Mouse (Mus musculus): ENCODE results near the gene Poldip3. TPM values are rescaled to one million over a fixed set of nuclear protein-coding genes. Genes with fewer than 3 reads are reported as not detected.

The Poldip3 gene
- polyA plus RNA-seq, 1 experiment from 2014 or later, result 56.3 TPM

DNA sequence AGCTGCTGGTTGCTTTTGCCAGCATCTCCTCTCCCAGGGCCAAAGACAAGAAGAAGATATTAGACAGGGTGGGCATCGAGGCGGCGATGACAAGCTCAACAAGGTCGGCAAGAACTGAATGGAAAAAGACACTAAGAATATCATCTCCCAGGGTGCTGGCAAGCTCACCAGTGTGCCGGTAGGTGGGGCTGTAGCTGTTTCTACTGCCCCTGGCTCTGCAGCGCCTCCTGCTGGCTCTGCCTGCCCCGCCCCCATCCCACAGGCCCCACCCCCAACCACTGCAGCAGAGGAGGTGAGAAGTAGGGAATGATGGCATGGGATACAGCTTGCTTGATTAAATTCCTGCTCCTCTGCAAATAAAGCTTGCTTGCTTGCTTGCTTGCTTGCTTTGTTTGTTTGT lies 63.3 kb downstream of the Poldip3 start:
- H3K9ac ChIP-seq (ENCODE audit: low read length), result no peak overlapping the region
- H3K27ac ChIP-seq (replicated peaks), result no peak overlapping the region
- H3K9me3 ChIP-seq (ENCODE audit: control insufficient read depth, low read length), result no peaks in the 10 kb centered on the region
- ATAC-seq (ENCODE audit: low FRiP score, low TSS enrichment), result no peak
- TF ChIP-seq EP300 (optimal IDR thresholded peaks at IDR 0.05) (no peak), CTCF (IDR thresholded peaks at IDR 0.05; ENCODE audit: low read depth) (peak; percentile 81)
- no peak overlapping the region for H3K4me3 ChIP-seq (ENCODE audit: low read depth, low read length)
- H3K4me2 ChIP-seq (replicated peaks; ENCODE audit: low read depth), result no peak overlapping the region
- DNase-seq (ENCODE audit: low spot score), result peak; percentile 79
- 41% methylated on average over 6 of the region's 7 CpGs for WGBS
- no peaks in the 10 kb centered on the region for H3K4me1 ChIP-seq (replicated peaks; ENCODE audit: control insufficient read depth, insufficient read depth)
- no peaks in the 10 kb centered on the region for H3K36me3 ChIP-seq (ENCODE audit: control insufficient read depth, insufficient read depth, low read length)
- H3K27me3 ChIP-seq (ENCODE audit: control insufficient read depth, insufficient read depth, low read length), result no peaks in the 10 kb centered on the region

GRCm38 (mm10) chr15:83084022-83084640 lies 65.1 kb downstream of the Poldip3 start:
- TF ChIP-seq EP300 (optimal IDR thresholded peaks at IDR 0.05) (no peak), CTCF (IDR thresholded peaks at IDR 0.05; ENCODE audit: low read depth) (no peak)
- ATAC-seq (ENCODE audit: low FRiP score, low TSS enrichment) (no peak), DNase-seq (ENCODE audit: low spot score) (no peak)
- H3K9me3 ChIP-seq (ENCODE audit: control insufficient read depth, low read length), result no peaks in the 10 kb centered on the region
- no peaks in the 10 kb centered on the region for H3K4me1 ChIP-seq (replicated peaks; ENCODE audit: control insufficient read depth, insufficient read depth)
- no peaks in the 10 kb centered on the region for H3K36me3 ChIP-seq (ENCODE audit: control insufficient read depth, insufficient read depth, low read length)
- no peak overlapping the region for H3K27ac ChIP-seq (replicated peaks)
- 51% methylated on average over 13 of the region's 13 CpGs for whole genome bisulfite sequencing
- H3K4me2 ChIP-seq (replicated peaks; ENCODE audit: low read depth), result no peak overlapping the region
- H3K9ac ChIP-seq (ENCODE audit: low read length), result no peak overlapping the region
- no peaks in the 10 kb centered on the region for H3K27me3 ChIP-seq (ENCODE audit: control insufficient read depth, insufficient read depth, low read length)
- no peak overlapping the region for H3K4me3 ChIP-seq (ENCODE audit: low read depth, low read length)

- Histone ChIP-seq H3K4me3 (ENCODE audit: low read depth, low read length) (no peak overlapping the region), H3K9ac (ENCODE audit: low read length) (no peak overlapping the region), H3K4me2 (replicated peaks; ENCODE audit: low read depth) (no peak overlapping the region), H3K36me3 (ENCODE audit: control insufficient read depth, insufficient read depth, low read length) (no peaks in the 10 kb centered on the region), H3K27me3 (ENCODE audit: control insufficient read depth, insufficient read depth, low read length) (no peaks in the 10 kb centered on the region), H3K9me3 (ENCODE audit: control insufficient read depth, low read length) (no peaks in the 10 kb centered on the region), H3K4me1 (replicated peaks; ENCODE audit: control insufficient read depth, insufficient read depth) (no peaks in the 10 kb centered on the region), H3K27ac (replicated peaks) (no peak overlapping the region)
- DNase-seq (ENCODE audit: low spot score) (no peak), ATAC-seq (ENCODE audit: low FRiP score, low TSS enrichment) (no peak)
- 73% methylated on average over 5 of the region's 5 CpGs for WGBS
- no peak for TF ChIP-seq EP300 (optimal IDR thresholded peaks at IDR 0.05)
- no peak for TF ChIP-seq CTCF (IDR thresholded peaks at IDR 0.05; ENCODE audit: low read depth)
Observed at GRCm38 (mm10) chr15:83083530-83083929, 65.7 kb downstream of the Poldip3 start.

Other genes with a start within 250 kb of the Poldip3 start
- gene Tcf20, start 161.5 kb downstream of the Poldip3 start, polyA plus RNA-seq (2015; fragmentation: Nextera tagmentation; extraction: Ambion mirVana), result 3.6 and 3.7 TPM in 2 replicates
- gene Nfam1, start 116.1 kb downstream of the Poldip3 start, polyA plus RNA-seq (2015; fragmentation: Nextera tagmentation; extraction: Ambion mirVana), result 1.3 and 1.4 TPM in 2 replicates
- gene Serhl, start 59.9 kb downstream of the Poldip3 start, polyA plus RNA-seq (2015; fragmentation: Nextera tagmentation; extraction: Ambion mirVana), result 51.5 and 61.6 TPM in 2 replicates
- 39.9 and 44.8 TPM in 2 replicates for gene Rrp7a, start 26.6 kb downstream of the Poldip3 start, polyA plus RNA-seq (2015; fragmentation: Nextera tagmentation; extraction: Ambion mirVana)
- 117 and 145 TPM in 2 replicates for gene Cyb5r3, start 23.2 kb upstream of the Poldip3 start, polyA plus RNA-seq (2015; fragmentation: Nextera tagmentation; extraction: Ambion mirVana)
- gene A4galt, start 102.4 kb upstream of the Poldip3 start, polyA plus RNA-seq (2015; fragmentation: Nextera tagmentation; extraction: Ambion mirVana), result 23.0 and 24.4 TPM in 2 replicates
- gene Arfgap3, start 200.9 kb upstream of the Poldip3 start, polyA plus RNA-seq (2015; fragmentation: Nextera tagmentation; extraction: Ambion mirVana), result 57.0 and 60.3 TPM in 2 replicates

Measured in stomach, postnatal 0 days (tissue).